Mouse (Mus musculus): ENCODE results near the gene Pskh1.

Gene Pskh1

GRCm38 (mm10) chr8:105961101-105961500 is 60.9 kb downstream of the Pskh1 start:
- DNase-seq: no peak

- no peak for DNase-seq
These were observed 61.3 kb downstream of the Pskh1 start for GRCm38 (mm10) chr8:105961536-105961935.

GRCm38 (mm10) chr8:105964506-105965265 is 64.4 kb downstream of the Pskh1 start:
- DNase-seq: no peak

GRCm38 (mm10) chr8:105965266-105965904 is 65.1 kb downstream of the Pskh1 start:
- no peak for DNase-seq

GRCm38 (mm10) chr8:105965905-105966341 is 65.7 kb downstream of the Pskh1 start, which contains the start of gene Slc12a4:
Slc12a4 (minus strand) TSS chr8:105966097.
- DNase-seq: peak; percentile 62 to 64

GRCm38 (mm10) chr8:105966692-105967311 is 66.6 kb downstream of the Pskh1 start:
- DNase-seq: no peak

- DNase-seq: no peak
These were observed 69.1 kb downstream of the Pskh1 start for GRCm38 (mm10) chr8:105969367-105969766.

GRCm38 (mm10) chr8:105971019-105971720 is 70.9 kb downstream of the Pskh1 start:
- DNase-seq: no peak

- DNase-seq: no peak
These were observed 75.1 kb downstream of the Pskh1 start for GRCm38 (mm10) chr8:105975363-105975762.

GRCm38 (mm10) chr8:105979325-105979724 is 79.1 kb downstream of the Pskh1 start, which contains the start of gene Dpep3:
Dpep3 (minus strand) TSS chr8:105979429.
- DNase-seq: no peak

GRCm38 (mm10) chr8:105981146-105981545 is 80.9 kb downstream of the Pskh1 start:
- DNase-seq: no peak
